Mouse (Mus musculus) myocyte (in vitro differentiated cells): ENCODE results near the gene Bfsp2.

Source experiments
- CEBPB ChIP-seq: IDR thresholded peaks from 2 replicates; pipeline ENCODE4 v1.6.1; 2011; ENCODE audit warnings: mild to moderate bottlenecking, moderate library complexity; ENCODE audit not compliant: poor library complexity, insufficient read depth, severe bottlenecking
- E2F4 ChIP-seq: IDR thresholded peaks from one replicate; pipeline ENCODE4 v1.6.1; 2011; ENCODE audit warnings: mild to moderate bottlenecking, control low read depth, moderate library complexity; ENCODE audit not compliant: insufficient read depth
- MAX ChIP-seq: IDR thresholded peaks from one replicate; pipeline ENCODE4 v1.6.1; 2011; ENCODE audit warnings: low read depth, mild to moderate bottlenecking, control low read depth
- MYOD1 ChIP-seq, 3 experiments: IDR thresholded peaks; one replicate each; pipeline ENCODE4 v1.6.1; 2011; ENCODE audit warnings: control low read depth in 2 of 3, low read depth in 2 of 3, mild to moderate bottlenecking in 2 of 3, moderate library complexity in 1 of 3; ENCODE audit not compliant: insufficient read length in 2 of 3, control insufficient read depth in 1 of 3
- MYOG ChIP-seq, 3 experiments: IDR thresholded peaks; one replicate each; pipeline ENCODE4 v1.6.1; 2011; ENCODE audit warnings: control low read depth in 2 of 3, low read depth in 2 of 3, mild to moderate bottlenecking in 2 of 3; ENCODE audit not compliant: insufficient read length in 2 of 3, control insufficient read depth in 1 of 3, insufficient read depth in 1 of 3
- POLR2A ChIP-seq: IDR thresholded peaks from one replicate; pipeline ENCODE4 v1.6.1; 2011; ENCODE audit warnings: low read depth, mild to moderate bottlenecking, control low read depth, moderate library complexity; ENCODE audit not compliant: insufficient read length
- POLR2AphosphoS2 ChIP-seq: IDR thresholded peaks from one replicate; pipeline ENCODE4 v1.6.1; 2011; ENCODE audit warnings: low read depth, control low read depth; ENCODE audit not compliant: insufficient read length
- REST ChIP-seq: IDR thresholded peaks from one replicate; pipeline ENCODE4 v1.6.1; 2011; ENCODE audit warnings: mild to moderate bottlenecking, control low read depth, moderate library complexity; ENCODE audit not compliant: insufficient read depth, insufficient read length
- SRF ChIP-seq: IDR thresholded peaks from one replicate; pipeline ENCODE4 v1.6.1; 2011; ENCODE audit warnings: low read depth; ENCODE audit not compliant: control insufficient read depth, insufficient read length
- TCF12 ChIP-seq: IDR thresholded peaks from one replicate; pipeline ENCODE4 v1.6.1; 2011; ENCODE audit warnings: mild to moderate bottlenecking, control low read depth; ENCODE audit not compliant: poor library complexity, insufficient read depth, severe bottlenecking
- USF1 ChIP-seq: IDR thresholded peaks from one replicate; pipeline ENCODE4 v1.6.1; 2011; ENCODE audit warnings: low read depth, mild to moderate bottlenecking, control low read depth, moderate library complexity

- TF ChIP-seq MAX (no peak), USF1 (no peak), POLR2A (no peak), MYOG (IDR thresholded peaks at IDR 0.05; ENCODE audit: control insufficient read depth in 1 of 3, insufficient read depth in 1 of 3, insufficient read length in 2 of 3, low read depth in 2 of 3) (no peak), SRF (no peak), POLR2AphosphoS2 (no peak), TCF12 (no peak), MYOD1 (IDR thresholded peaks at IDR 0.05; ENCODE audit: control insufficient read depth in 1 of 3, insufficient read length in 2 of 3, low read depth in 2 of 3) (no peak), E2F4 (no peak), CEBPB (no peak), REST (no peak)
Measured at GRCm38 (mm10) chr9:103409119-103409518, 71.1 kb downstream of the Bfsp2 start.
